ENCODE assay signal across 8 mouse cellular contexts in the genomic region with DNA sequence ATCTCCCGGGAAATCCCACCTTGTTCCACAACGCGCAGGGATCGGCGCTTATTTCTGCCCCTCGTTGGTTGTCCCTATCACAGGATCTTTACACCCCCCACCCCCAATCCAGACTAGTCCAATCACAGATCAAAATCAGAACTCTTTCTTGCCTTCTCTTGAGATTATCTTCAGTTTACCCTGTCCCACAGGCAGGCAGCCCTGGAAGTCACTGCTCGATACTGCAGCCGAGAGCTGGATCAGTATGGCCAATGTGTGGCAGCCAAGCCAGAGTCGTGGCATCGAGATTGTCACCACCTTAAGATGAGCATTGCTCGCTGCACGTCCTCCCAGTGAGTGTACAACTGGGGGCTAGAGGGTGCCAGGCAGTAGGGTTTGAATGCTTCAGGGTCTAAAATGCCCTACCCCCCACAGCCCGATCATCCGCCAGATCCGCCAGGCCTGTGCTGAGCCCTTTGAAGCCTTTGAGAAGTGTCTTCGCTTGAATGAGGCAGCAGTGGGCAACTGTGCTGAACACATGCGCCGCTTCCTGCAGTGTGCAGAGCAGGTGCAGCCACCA. TPM values are rescaled to one million over a fixed set of nuclear protein-coding genes. Genes with fewer than 3 reads are reported as not detected.
DNase-seq lines count a peak whose midpoint lies in the region; ATAC-seq and TF ChIP-seq lines count a peak whose summit lies in the region.

No protein-coding gene starts in this region.

- POLR2A ChIA-PET in Patski (lab: Charles Lee), result interaction anchor here (0.6 to 1.5 kb wide), 3 partner anchors 14 to 29 kb away, joined by 3 to 5 read pairs (median 3); a partner anchor contains a TSS

- peak overlapping the region; percentile 80 for H3K4me3 ChIP-seq in layer of hippocampus, adult 2 months
- H3K4me3 ChIP-seq in intestine, embryonic 14.5 days (ENCODE audit: low read depth, low read length), result peak overlapping the region; percentile 70

- DNase-seq in layer of hippocampus, adult 2 months (ENCODE audit: low spot score in 2 of 2), result no peak
- no peak for DNase-seq in layer of hippocampus, postnatal 14 days (ENCODE audit: low spot score in 2 of 2)
- DNase-seq in Patski (ENCODE audit: low read depth, low spot score), result no peak
- DNase-seq in intestine, embryonic 14.5 days (ENCODE audit: low spot score), result no peak
- DNase-seq in lung, postnatal 14 days, result peak; percentile 14
- DNase-seq in spleen, postnatal 36 days (ENCODE audit: low spot score in 2 of 2), result peak; percentile 55 to 62
- no peak for DNase-seq in left cerebral cortex, adult 11 months (ENCODE audit: low spot score)

- H3K27me3 ChIP-seq in Patski, result no peaks in the 10 kb centered on the region
- no peaks in the 10 kb centered on the region for H3K27me3 ChIP-seq in intestine, embryonic 14.5 days (replicated peaks; ENCODE audit: control insufficient read depth, insufficient read depth, low read length)

- H3K9me3 ChIP-seq in intestine, embryonic 14.5 days (ENCODE audit: control insufficient read depth, low read length), result peaks cover 9% of the 10 kb centered on the region

- TF ChIP-seq CTCF in layer of hippocampus, adult 2 months (conservative IDR thresholded peaks at IDR 0.05), result no peak
- no peak for TF ChIP-seq CTCF in Patski (IDR thresholded peaks at IDR 0.05)

- in situ Hi-C loops in Patski (cut with MboI; ENCODE audit: low pct_unique_long_range_greater_than_20kb), result no loop called here

- peak; percentile 5 for ATAC-seq in Patski
- peak; percentile 44 for ATAC-seq in erythroblast, adult 5-6 weeks (replicated peaks; ENCODE audit: low FRiP score, poor library complexity, severe bottlenecking)
- ATAC-seq in intestine, embryonic 14.5 days (replicated peaks; ENCODE audit: low FRiP score, low TSS enrichment, low read depth), result peak; percentile 36

- H3K4me2 ChIP-seq in intestine, embryonic 14.5 days (ENCODE audit: low read length), result peak overlapping the region; percentile 64

- 36% methylated on average over 18 of the region's 18 CpGs for WGBS in intestine, embryonic 14.5 days

- peaks cover 6% of the 10 kb centered on the region; the same call in 1 of the 2 replicates for H3K4me1 ChIP-seq in intestine, embryonic 14.5 days (replicated peaks; ENCODE audit: control insufficient read depth, insufficient read depth, low read length)

- H3K27ac ChIP-seq in layer of hippocampus, adult 2 months, result peak overlapping the region; percentile 97
- peak overlapping the region; percentile 89 for H3K27ac ChIP-seq in intestine, embryonic 14.5 days (ENCODE audit: low read depth)

- CTCF ChIA-PET in Patski (lab: Charles Lee), result no interaction called here

- peaks cover 46% of the 10 kb centered on the region for H3K36me3 ChIP-seq in intestine, embryonic 14.5 days (ENCODE audit: control insufficient read depth, insufficient read depth, low read length)

- H3K9ac ChIP-seq in intestine, embryonic 14.5 days (ENCODE audit: low read length), result peak overlapping the region; percentile 45

RNA-seq across cellular contexts. Expression of a gene that starts 0.6 kb away (rescaled TPM):
- 10 to 100 TPM; 12.1 to 14.1 TPM for total RNA-seq in layer of hippocampus, adult 2 months (2021)
- total RNA-seq in layer of hippocampus, postnatal 14 days (2021), result 10 to 100 TPM; 11.8 to 13.5 TPM
- polyA plus RNA-seq in Patski (2021), result 20.5 TPM
- 3.5 and 7.5 TPM in 2 replicates for total RNA-seq in erythroblast, adult 5-6 weeks (2015; ENCODE audit: low replicate concordance)
- 2.8 and 6.9 TPM in 2 replicates for total RNA-seq in erythroblast, adult 5-6 weeks (2017; ENCODE audit: low replicate concordance)
- polyA plus RNA-seq in intestine, embryonic 14.5 days (2014; fragmentation: Nextera tagmentation; extraction: Ambion mirVana), result 28.7 and 31.3 TPM in 2 replicates

RNA-seq across cellular contexts. Expression of a gene that starts 29.3 kb away (rescaled TPM):
- 10 to 100 TPM; 16.2 to 17.2 TPM for total RNA-seq in layer of hippocampus, adult 2 months (2021)
- total RNA-seq in layer of hippocampus, postnatal 14 days (2021), result 10 to 100 TPM; 16.1 to 17.8 TPM
- 26.7 TPM for polyA plus RNA-seq in Patski (2021)
- 1.0 and 4.4 TPM in 2 replicates for total RNA-seq in erythroblast, adult 5-6 weeks (2015; ENCODE audit: low replicate concordance)
- total RNA-seq in erythroblast, adult 5-6 weeks (2017; ENCODE audit: low replicate concordance), result 4.9 and 5.3 TPM in 2 replicates
- 23.2 and 31.7 TPM in 2 replicates for polyA plus RNA-seq in intestine, embryonic 14.5 days (2014; fragmentation: Nextera tagmentation; extraction: Ambion mirVana)

Comparison
In these comparisons a context has a peak if more than half of its experiments do, and no peak if none do; other contexts are left out.
1. DNase-seq: peak in lung, postnatal 14 days (single experiment) and spleen, postnatal 36 days (2 of 2); none in layer of hippocampus, adult 2 months (0 of 2), layer of hippocampus, postnatal 14 days (0 of 2), Patski (single experiment), intestine, embryonic 14.5 days (single experiment) and left cerebral cortex, adult 11 months (single experiment).
2. Peak in every context shown above with its lines, with median percentiles within 50 percentile points of each other: ATAC-seq.